13 mouse cellular contexts compared by ENCODE assay signal in the genomic region with DNA sequence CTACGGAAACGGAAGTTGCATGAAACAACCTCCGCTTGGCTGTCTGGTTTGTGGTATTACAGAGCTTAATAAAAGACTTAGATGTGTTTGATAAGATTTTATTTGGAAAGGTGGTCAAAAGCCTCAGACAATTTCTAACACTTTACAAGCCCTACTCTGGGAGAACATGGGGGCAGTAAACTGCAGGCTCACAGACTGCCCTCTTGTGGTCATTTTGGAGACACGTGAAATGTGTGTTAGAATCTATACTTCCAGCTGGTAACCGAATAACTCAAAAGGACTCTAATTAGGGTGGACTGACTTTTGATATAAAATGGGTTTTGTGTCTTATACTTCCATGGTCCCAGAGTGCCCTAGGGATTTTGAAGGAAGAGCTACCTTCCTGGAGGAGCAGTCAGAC. TPM values are rescaled to one million over a fixed set of nuclear protein-coding genes. Genes with fewer than 3 reads are reported as not detected.
DNase-seq lines count a peak whose midpoint lies in the region; ATAC-seq and TF ChIP-seq lines count a peak whose summit lies in the region.
"Had no signal": no experiment of that assay in that cellular context is flagged by ENCODE, and none has a peak within 500 bp of the region (broad histone marks: within the 10 kb centered on the region; RNA-seq: fewer than 3 reads in every experiment).

No protein-coding gene starts in this region.

- H3K4me1 ChIP-seq in embryonic facial prominence, embryonic 11.5 days (ENCODE audit: control insufficient read depth, insufficient read depth, low read length) = no peaks in the 10 kb centered on the region
- no peaks in the 10 kb centered on the region for H3K4me1 ChIP-seq in embryonic facial prominence, embryonic 10.5 days
- H3K4me1 ChIP-seq in cortical plate, adult 2 months (ENCODE audit: control insufficient read depth, insufficient read depth, low read length) = no peaks in the 10 kb centered on the region

- no peak overlapping the region for H3K4me3 ChIP-seq in embryonic facial prominence, embryonic 11.5 days (ENCODE audit: low read depth, low read length)
- H3K4me3 ChIP-seq in embryonic facial prominence, embryonic 10.5 days = no peak overlapping the region
- no peak overlapping the region for H3K4me3 ChIP-seq in cortical plate, adult 2 months (ENCODE audit: insufficient read depth, low read length)

- H3K27ac ChIP-seq in embryonic facial prominence, embryonic 11.5 days (replicated peaks; ENCODE audit: low read depth, low read length) = no peak overlapping the region
- no peak overlapping the region for H3K27ac ChIP-seq in embryonic facial prominence, embryonic 10.5 days (replicated peaks)
- H3K27ac ChIP-seq in cortical plate, adult 2 months (ENCODE audit: insufficient read depth, low read length) = no peak overlapping the region
- H3K27ac ChIP-seq: macrophage had no signal

- peak; percentile 42 for DNase-seq in embryonic facial prominence, embryonic 11.5 days (ENCODE audit: low spot score)
- DNase-seq in embryonic facial prominence, embryonic 10.5 days (ENCODE audit: low spot score) = no peak
- DNase-seq in layer of hippocampus, adult 9-10 months (ENCODE audit: low spot score) = peak; percentile 13
- DNase-seq in layer of hippocampus, postnatal 25 days (ENCODE audit: extremely low spot score in 1 of 2, low spot score in 1 of 2) = no peak
- peak; percentile 30 for DNase-seq in A20 (ENCODE audit: low read depth, low spot score)
- no peak for DNase-seq in adrenal gland, adult 18-20 months (ENCODE audit: low spot score in 2 of 2)
- DNase-seq in lung, postnatal 10 days = no peak
- DNase-seq: adrenal gland, postnatal 10 days; cerebellum, adult 18-20 months; right cerebral cortex, postnatal 4 days had no signal

- peak; percentile 58 for TF ChIP-seq CTCF in cortical plate, adult 2 months (IDR thresholded peaks at IDR 0.05; ENCODE audit: extremely low read depth, insufficient read depth, low read length)

- no peaks in the 10 kb centered on the region for H3K9me3 ChIP-seq in embryonic facial prominence, embryonic 11.5 days (replicated peaks; ENCODE audit: control insufficient read depth, low read length)
- no peaks in the 10 kb centered on the region for H3K9me3 ChIP-seq in embryonic facial prominence, embryonic 10.5 days

- no peaks in the 10 kb centered on the region for H3K36me3 ChIP-seq in embryonic facial prominence, embryonic 11.5 days (replicated peaks; ENCODE audit: control insufficient read depth, insufficient read depth, low read depth, low read length)
- H3K36me3 ChIP-seq in embryonic facial prominence, embryonic 10.5 days (replicated peaks) = no peaks in the 10 kb centered on the region

- WGBS in embryonic facial prominence, embryonic 11.5 days = 76% methylated on average over 5 of the region's 5 CpGs
- 78% methylated on average over 5 of the region's 5 CpGs for WGBS in embryonic facial prominence, embryonic 10.5 days

- no peaks in the 10 kb centered on the region for H3K27me3 ChIP-seq in embryonic facial prominence, embryonic 11.5 days (ENCODE audit: control insufficient read depth, insufficient read depth, low read length)
- H3K27me3 ChIP-seq in embryonic facial prominence, embryonic 10.5 days (replicated peaks; ENCODE audit: low read depth, poor library complexity, severe bottlenecking) = no peaks in the 10 kb centered on the region

- ATAC-seq in embryonic facial prominence, embryonic 11.5 days (replicated peaks; ENCODE audit: insufficient number of reproducible peaks, low FRiP score, low TSS enrichment, low read depth) = no peak

- no peak for TF ChIP-seq POLR2A in cortical plate, adult 2 months (IDR thresholded peaks at IDR 0.05; ENCODE audit: extremely low read depth, insufficient read depth, low read length)

- no peak overlapping the region for H3K4me2 ChIP-seq in embryonic facial prominence, embryonic 11.5 days (ENCODE audit: low read depth, low read length)
- H3K4me2 ChIP-seq: heart, embryonic 11.5 days had no signal

- no peak overlapping the region for H3K9ac ChIP-seq in embryonic facial prominence, embryonic 11.5 days (replicated peaks; ENCODE audit: low read length)

RNA-seq across cellular contexts. Expression of gene Ptpn20, which starts 50.4 kb away (rescaled TPM):
- 0.10 and 0.11 TPM in 2 replicates for polyA plus RNA-seq in embryonic facial prominence, embryonic 11.5 days (2014; fragmentation: Nextera tagmentation; extraction: Ambion mirVana)
- polyA plus RNA-seq in embryonic facial prominence, embryonic 10.5 days (2016; fragmentation: Nextera tagmentation; extraction: Ambion mirVana) = 0.14 TPM in 1 of 2 replicates, not detected in the other
- under 1 TPM; 0.63 to 0.81 TPM for total RNA-seq in layer of hippocampus, postnatal 25 days (2021)
- polyA plus RNA-seq in cortical plate, adult 2 months (2012; rRNA removed) = 0.17 and 0.32 TPM in 2 replicates
- total RNA-seq in adrenal gland, adult 18-20 months (2021) = under 1 TPM in 1 of 2 experiments, not detected in 1; 0.10 TPM
- total RNA-seq: adrenal gland, postnatal 10 days had no signal
- polyA plus RNA-seq: macrophage had no signal

Comparison
In these comparisons a context has a peak if more than half of its experiments do, and no peak if none do; other contexts are left out.
1. DNase-seq: peak in embryonic facial prominence, embryonic 11.5 days (single experiment), layer of hippocampus, adult 9-10 months (single experiment) and A20 (single experiment); none in embryonic facial prominence, embryonic 10.5 days (single experiment), layer of hippocampus, postnatal 25 days (0 of 2), adrenal gland, adult 18-20 months (0 of 2) and lung, postnatal 10 days (single experiment).